Mouse (Mus musculus) CH12.LX (cell line): ENCODE measurements around the gene Tmem81. TPM values are rescaled to one million over a fixed set of nuclear protein-coding genes. Genes with fewer than 3 reads are reported as not detected.

Source experiments
- DNase-seq: peaks from one replicate; pipeline ENCODE4 v3.0.0-alpha.2; 2013; ENCODE audit errors: extremely low read depth
- H3K27ac ChIP-seq: 2 replicates; pipeline ENCODE4 v1.5.1; 2012; ENCODE audit warnings: low read depth, mild to moderate bottlenecking, control low read depth, moderate library complexity; ENCODE audit not compliant: insufficient read depth
- H3K27me3 ChIP-seq: replicated peaks from 2 replicates; pipeline ENCODE3; 2012; ENCODE audit warnings: inconsistent platforms
- H3K36me3 ChIP-seq, 2 experiments: replicated peaks in 1 of 2; 2 replicates each; pipeline versions ENCODE3 to v1.6.1; 2012; ENCODE audit warnings: inconsistent platforms in 1 of 2, low read length in 1 of 2, mild to moderate bottlenecking in 1 of 2, mixed read lengths in 1 of 2, moderate library complexity in 1 of 2; ENCODE audit not compliant: control insufficient read depth in 1 of 2, insufficient read depth in 1 of 2
- H3K4me1 ChIP-seq, 2 experiments: 2 replicates each; pipeline ENCODE4 v1.6.1; 2012; ENCODE audit warnings: inconsistent platforms in 1 of 2, moderate library complexity in 1 of 2; ENCODE audit not compliant: insufficient read depth in 2 of 2, control insufficient read depth in 1 of 2
- H3K4me2 ChIP-seq: 2 replicates; pipeline ENCODE4 v1.6.1; 2012; ENCODE audit warnings: low read depth, mild to moderate bottlenecking, control low read depth; ENCODE audit not compliant: poor library complexity, insufficient read depth, severe bottlenecking
- H3K4me3 ChIP-seq, 3 experiments: fragments of 150-350 bp in 1 of 3; sonication (generic) in 1 of 3; replicated peaks in 1 of 3; 2 replicates each; pipeline versions ENCODE3 to v1.5.1; 2011 to 2012; ENCODE audit warnings: low read depth in 2 of 3, low read length in 2 of 3, mild to moderate bottlenecking in 2 of 3, moderate library complexity in 2 of 3, control low read depth in 1 of 3, improper control_type of control experiment in 1 of 3, inconsistent platforms in 1 of 3, mixed read lengths in 1 of 3; ENCODE audit not compliant: poor library complexity in 1 of 3
- H3K79me2 ChIP-seq: replicated peaks from 2 replicates; pipeline ENCODE4 v1.6.1; 2012; ENCODE audit warnings: mild to moderate bottlenecking, moderate library complexity; ENCODE audit not compliant: control insufficient read depth, poor library complexity, insufficient read depth, severe bottlenecking; ENCODE audit errors: extremely low read depth
- H3K9ac ChIP-seq: 2 replicates; pipeline ENCODE4 v1.6.1; 2012; ENCODE audit warnings: low read depth, mild to moderate bottlenecking, control low read depth, moderate library complexity; ENCODE audit not compliant: insufficient read depth
- H3K9me3 ChIP-seq: replicated peaks from 2 replicates; pipeline ENCODE3; 2012; ENCODE audit warnings: low read length, inconsistent platforms, mixed read lengths
- BHLHE40 ChIP-seq: IDR thresholded peaks from 2 replicates; pipeline ENCODE4 v1.6.1; 2011; ENCODE audit warnings: mild to moderate bottlenecking, low read depth, low read length, improper control_type of control experiment
- E2F4 ChIP-seq: IDR thresholded peaks from 2 replicates; pipeline ENCODE4 v1.6.1; 2011; ENCODE audit warnings: low read depth, low read length, improper control_type of control experiment; ENCODE audit not compliant: insufficient replicate concordance
- ELF1 ChIP-seq: IDR thresholded peaks from 2 replicates; pipeline ENCODE4 v1.6.1; 2014; ENCODE audit warnings: low read depth, mild to moderate bottlenecking, inconsistent platforms, low read length, improper control_type of control experiment
- ETS1 ChIP-seq: conservative IDR thresholded peaks from 2 replicates; pipeline ENCODE4 v1.6.1; 2012; ENCODE audit warnings: low read depth, mild to moderate bottlenecking, inconsistent platforms, low read length, improper control_type of control experiment, moderate library complexity
- GABPA ChIP-seq: IDR thresholded peaks from 2 replicates; pipeline ENCODE4 v1.6.1; 2012; ENCODE audit warnings: low read depth, low read length, improper control_type of control experiment, inconsistent platforms; ENCODE audit not compliant: insufficient replicate concordance
- HCFC1 ChIP-seq: IDR thresholded peaks from 2 replicates; pipeline ENCODE4 v1.6.1; 2012; ENCODE audit warnings: low read depth, mild to moderate bottlenecking, inconsistent platforms, low read length, improper control_type of control experiment
- JUN ChIP-seq: IDR thresholded peaks from 2 replicates; pipeline ENCODE4 v1.6.1; 2011; ENCODE audit warnings: low read depth, mild to moderate bottlenecking, low read length, improper control_type of control experiment, moderate library complexity; ENCODE audit not compliant: insufficient read depth
- JUND ChIP-seq: conservative IDR thresholded peaks from 2 replicates; pipeline ENCODE4 v1.6.1; 2011; ENCODE audit warnings: low read depth, low read length, improper control_type of control experiment
- MAFK ChIP-seq: IDR thresholded peaks from 2 replicates; pipeline ENCODE4 v1.6.1; 2011; ENCODE audit warnings: low read length, improper control_type of control experiment; ENCODE audit not compliant: insufficient replicate concordance
- MAX ChIP-seq: IDR thresholded peaks from 2 replicates; pipeline ENCODE4 v1.6.1; 2011; ENCODE audit warnings: low read length, improper control_type of control experiment
- MYC ChIP-seq: IDR thresholded peaks from 2 replicates; pipeline ENCODE4 v1.6.1; 2011; ENCODE audit warnings: low read depth, mild to moderate bottlenecking, improper control_type of control experiment, low read length
- NELFE ChIP-seq: IDR thresholded peaks from 2 replicates; pipeline ENCODE4 v1.6.1; 2011; ENCODE audit warnings: low read depth, low read length, improper control_type of control experiment
- POLR2A ChIP-seq: IDR thresholded peaks from 2 replicates; pipeline ENCODE4 v1.6.1; 2011; ENCODE audit warnings: low read depth, mild to moderate bottlenecking, improper control_type of control experiment, low read length
- POLR2AphosphoS2 ChIP-seq: IDR thresholded peaks from 2 replicates; pipeline ENCODE4 v1.6.1; 2011; ENCODE audit warnings: low read depth, low read length, improper control_type of control experiment
- RCOR1 ChIP-seq: conservative IDR thresholded peaks from 2 replicates; pipeline ENCODE4 v1.6.1; 2012; ENCODE audit warnings: low read depth, mild to moderate bottlenecking, inconsistent platforms, low read length, improper control_type of control experiment
- SIN3A ChIP-seq: IDR thresholded peaks from 2 replicates; pipeline ENCODE4 v1.6.1; 2012; ENCODE audit warnings: low read length, improper control_type of control experiment, inconsistent platforms
- TBP ChIP-seq: conservative IDR thresholded peaks from 2 replicates; pipeline ENCODE4 v1.6.1; 2011; ENCODE audit warnings: low read depth, low read length, improper control_type of control experiment
- TCF12 ChIP-seq: IDR thresholded peaks from 2 replicates; pipeline ENCODE4 v1.6.1; 2014; ENCODE audit warnings: low read depth, mild to moderate bottlenecking, inconsistent platforms, low read length, improper control_type of control experiment
- ZC3H11A ChIP-seq: IDR thresholded peaks from 2 replicates; pipeline ENCODE4 v1.6.1; 2012; ENCODE audit warnings: low read depth, mild to moderate bottlenecking, inconsistent platforms, low read length, improper control_type of control experiment
- ZKSCAN1 ChIP-seq: IDR thresholded peaks from 2 replicates; pipeline ENCODE4 v1.6.1; 2012; ENCODE audit warnings: low read depth, inconsistent platforms, low read length, improper control_type of control experiment, borderline replicate concordance
- ZMIZ1 ChIP-seq: IDR thresholded peaks from 2 replicates; pipeline ENCODE4 v1.6.1; 2012; ENCODE audit warnings: low read depth, mild to moderate bottlenecking, inconsistent platforms, low read length, improper control_type of control experiment
- dilution Hi-C: fragments of 300-500 bp; cut with MboI; formaldehyde crosslinking; loops from 2 replicates; pipeline ENCODE4 v1.14.3; 2020; ENCODE audit warnings: low sequenced_read_pairs; ENCODE audit not compliant: extremely low pct_unique_long_range_greater_than_20kb, extremely low pct_ligation_motif_present
- in situ Hi-C: fragments of 300-500 bp; cut with MboI; formaldehyde crosslinking; loops from 3 replicates; pipeline ENCODE4 v1.14.3; 2019; ENCODE audit warnings: low sequenced_read_pairs, low pct_ligation_motif_present, low pct_unique_long_range_greater_than_20kb, mixed read lengths
- polyA plus RNA-seq: library from polyadenylated mRNA; unstranded; fragments of >175 nt; gene quantifications from 2 replicates; pipeline ENCODE4 v1.2.1, GENCODE M21; 2012; ENCODE audit warnings: low read depth; ENCODE audit not compliant: insufficient read length
- total RNA-seq, 2 experiments: library from RNA; depleted of rRNA; stranded (reverse); fragments of 300-350 nt in 1 of 2; fragments of >200 nt in 1 of 2; gene quantifications; 2 replicates each; pipeline ENCODE4 v1.2.3; 2012 to 2014

The Tmem81 gene
- total and polyA plus RNA-seq, 3 experiments: 2.2 to 3.3 (median 2.8) TPM

- H3K4me2 ChIP-seq: no peak overlapping the region
- H3K9ac ChIP-seq: no peak overlapping the region
- no peak overlapping the region for H3K4me3 ChIP-seq
- H3K36me3 ChIP-seq: no peaks in the 10 kb centered on the region
- dilution Hi-C loops: no loop called here
- DNase-seq: no peak
- peaks cover 43% of the 10 kb centered on the region for H3K27me3 ChIP-seq
- in situ Hi-C loops: no loop called here
- H3K4me1 ChIP-seq: no peaks in the 10 kb centered on the region
- H3K79me2 ChIP-seq: no peaks in the 10 kb centered on the region
- no peak overlapping the region for H3K27ac ChIP-seq
- no peaks in the 10 kb centered on the region for H3K9me3 ChIP-seq
- no peak for TF ChIP-seq RCOR1
Observed at GRCm38 (mm10) chr1:132515339-132515738, 9.3 kb downstream of the Tmem81 start.

GRCm38 (mm10) chr1:132516776-132517175 is 10.7 kb downstream of the Tmem81 start:
- Histone ChIP-seq H3K9me3 (no peaks in the 10 kb centered on the region), H3K4me2 (no peak overlapping the region), H3K4me3 (no peak overlapping the region), H3K9ac (no peak overlapping the region), H3K4me1 (no peaks in the 10 kb centered on the region), H3K79me2 (no peaks in the 10 kb centered on the region), H3K27ac (no peak overlapping the region), H3K36me3 (no peaks in the 10 kb centered on the region), H3K27me3 (peaks cover 51% of the 10 kb centered on the region)
- DNase-seq: no peak
- in situ Hi-C loops: no loop called here
- dilution Hi-C loops: no loop called here
- TF ChIP-seq ELF1: no peak
- TF ChIP-seq HCFC1: no peak
- TF ChIP-seq TCF12: no peak
- no peak for TF ChIP-seq NELFE
- no peak for TF ChIP-seq E2F4
- TF ChIP-seq JUN: no peak
- no peak for TF ChIP-seq GABPA
- no peak for TF ChIP-seq ZKSCAN1
- no peak for TF ChIP-seq MYC
- TF ChIP-seq POLR2A: no peak
- TF ChIP-seq BHLHE40: no peak
- no peak for TF ChIP-seq SIN3A
- no peak for TF ChIP-seq ETS1
- TF ChIP-seq MAX: no peak
- TF ChIP-seq POLR2AphosphoS2: no peak
- no peak for TF ChIP-seq ZC3H11A
- TF ChIP-seq TBP: no peak
- TF ChIP-seq ZMIZ1: no peak
- no peak for TF ChIP-seq MAFK
- no peak for TF ChIP-seq JUND
